Mouse (Mus musculus): ENCODE results near the gene Qpct. TPM values are rescaled to one million over a fixed set of nuclear protein-coding genes. Genes with fewer than 3 reads are reported as not detected.

The Qpct gene
- polyA plus RNA-seq, 1 experiment from 2014 or later, result 12.4 TPM

- no peak overlapping the region for H3K27ac ChIP-seq
- H3K36me3 ChIP-seq, result no peaks in the 10 kb centered on the region
- no peak overlapping the region for H3K9ac ChIP-seq
- H3K4me3 ChIP-seq (replicated peaks), result no peak overlapping the region
- H3K9me3 ChIP-seq, result no peaks in the 10 kb centered on the region
- H3K4me1 ChIP-seq (replicated peaks), result no peaks in the 10 kb centered on the region
- no peak for ATAC-seq
- H3K27me3 ChIP-seq (replicated peaks), result no peaks in the 10 kb centered on the region
- 82% methylated on average over 4 of the region's 4 CpGs for WGBS
- H3K4me2 ChIP-seq (replicated peaks), result no peak overlapping the region
Measured at GRCm38 (mm10) chr17:79032782-79033181, 18.9 kb upstream of the Qpct start.

- Histone ChIP-seq H3K27me3 (replicated peaks) (no peaks in the 10 kb centered on the region), H3K9ac (no peak overlapping the region), H3K4me1 (replicated peaks) (no peaks in the 10 kb centered on the region), H3K4me3 (replicated peaks) (no peak overlapping the region), H3K27ac (no peak overlapping the region), H3K4me2 (replicated peaks) (no peak overlapping the region), H3K9me3 (no peaks in the 10 kb centered on the region), H3K36me3 (no peaks in the 10 kb centered on the region)
- no peak for ATAC-seq
Measured at GRCm38 (mm10) chr17:79039660-79040059, 12.0 kb upstream of the Qpct start.

DNA sequence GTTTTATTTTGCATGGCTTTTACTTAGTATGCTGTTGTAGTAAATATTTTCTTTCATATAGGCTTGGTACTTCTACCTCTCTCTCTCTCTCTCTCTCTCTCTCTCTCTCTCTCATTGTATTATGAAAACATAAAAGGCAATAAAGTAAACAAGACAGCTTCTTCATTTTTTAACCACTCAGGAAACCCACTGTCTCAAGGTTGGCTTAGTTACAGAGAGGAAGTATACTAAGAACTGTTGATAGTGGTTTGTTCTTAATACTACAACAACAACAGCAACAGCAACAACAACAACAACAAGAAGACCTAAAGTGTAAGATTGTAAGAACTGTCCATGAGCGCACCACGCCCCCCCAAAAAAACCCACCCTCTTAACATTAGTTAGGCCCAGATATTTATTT, 8.0 kb upstream of the Qpct start:
- 92% methylated on average over 2 of the region's 2 CpGs for WGBS
- Histone ChIP-seq H3K9me3 (no peaks in the 10 kb centered on the region), H3K4me1 (replicated peaks) (no peaks in the 10 kb centered on the region), H3K4me2 (replicated peaks) (no peak overlapping the region), H3K27me3 (replicated peaks) (no peaks in the 10 kb centered on the region), H3K36me3 (no peaks in the 10 kb centered on the region), H3K27ac (no peak overlapping the region), H3K4me3 (replicated peaks) (no peak overlapping the region), H3K9ac (no peak overlapping the region)
- ATAC-seq, result no peak

- H3K9ac ChIP-seq, result peak overlapping the region; percentile 49
- peak; percentile 91 for ATAC-seq
- peak overlapping the region; percentile 55 for H3K4me3 ChIP-seq (replicated peaks)
- peak overlapping the region; percentile 100 for H3K4me2 ChIP-seq (replicated peaks)
- H3K4me1 ChIP-seq (replicated peaks), result peaks cover 6% of the 10 kb centered on the region; the same call in 1 of the 2 replicates
- H3K27me3 ChIP-seq (replicated peaks), result no peaks in the 10 kb centered on the region; the same call in 1 of the 2 replicates
- H3K9me3 ChIP-seq, result no peaks in the 10 kb centered on the region
- WGBS, result under 1% methylated on average over 45 of the region's 45 CpGs
- H3K36me3 ChIP-seq, result no peaks in the 10 kb centered on the region
- H3K27ac ChIP-seq, result no peak overlapping the region
Measured at GRCm38 (mm10) chr17:79052088-79052812, 544 bp downstream of the Qpct start.

DNA sequence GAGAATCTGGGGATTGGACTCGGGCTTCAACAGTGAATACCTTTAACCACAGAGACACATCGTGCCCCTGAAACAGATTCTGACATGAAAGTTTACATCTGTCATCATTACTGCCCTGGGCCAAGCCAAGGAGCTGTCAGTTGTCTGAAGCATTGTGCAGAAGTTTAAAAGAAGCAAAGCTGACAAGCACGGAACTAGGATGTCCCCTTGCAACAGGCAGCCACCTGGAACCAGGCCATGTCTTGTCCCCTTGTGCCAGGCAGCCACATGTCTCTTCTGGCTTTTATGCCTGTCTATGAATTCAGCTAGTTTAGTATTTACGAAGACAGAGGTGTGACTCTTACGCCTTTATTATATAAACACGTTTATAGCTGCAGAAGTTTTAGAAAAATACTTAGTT, 6.6 kb downstream of the Qpct start:
- no peaks in the 10 kb centered on the region for H3K9me3 ChIP-seq

GRCm38 (mm10) chr17:79060221-79060620, 8.5 kb downstream of the Qpct start:
- H3K27ac ChIP-seq, result no peak overlapping the region
- no peak overlapping the region for H3K4me2 ChIP-seq (replicated peaks)
- no peaks in the 10 kb centered on the region for H3K27me3 ChIP-seq (replicated peaks)
- no peaks in the 10 kb centered on the region for H3K36me3 ChIP-seq
- H3K4me1 ChIP-seq (replicated peaks), result no peaks in the 10 kb centered on the region
- no peaks in the 10 kb centered on the region for H3K9me3 ChIP-seq
- H3K4me3 ChIP-seq (replicated peaks), result no peak overlapping the region
- no peak overlapping the region for H3K9ac ChIP-seq
- ATAC-seq, result no peak
- 59% methylated on average over 5 of the region's 5 CpGs for WGBS

More for the DNA sequence above, 6.6 kb downstream of the Qpct start:
- Histone ChIP-seq H3K36me3 (no peaks in the 10 kb centered on the region), H3K9ac (no peak overlapping the region), H3K4me2 (replicated peaks) (no peak overlapping the region), H3K27ac (no peak overlapping the region), H3K4me3 (replicated peaks) (no peak overlapping the region), H3K4me1 (replicated peaks) (no peaks in the 10 kb centered on the region), H3K27me3 (replicated peaks) (no peaks in the 10 kb centered on the region)
- ATAC-seq, result no peak
- WGBS, result 67% methylated on average over 6 of the region's 6 CpGs

DNA sequence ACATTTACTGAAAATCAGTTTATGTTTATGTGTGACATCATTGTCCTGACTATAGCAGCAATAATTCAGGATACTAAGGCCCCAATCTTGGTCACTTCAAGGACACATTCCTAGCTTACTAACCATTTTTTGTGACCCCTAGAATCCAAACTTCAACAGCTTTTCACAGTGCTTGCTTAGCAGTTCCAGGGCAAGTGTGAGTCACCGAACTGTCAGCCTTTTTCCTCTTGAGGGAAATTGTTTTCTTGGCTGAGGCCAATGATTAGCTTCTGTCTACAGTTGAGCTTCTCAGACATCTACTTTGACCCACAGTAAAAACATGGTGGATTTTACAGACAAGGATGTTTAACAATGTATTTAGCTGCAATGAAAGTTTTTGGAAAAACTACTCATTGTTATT, 12.5 kb downstream of the Qpct start:
- no peak overlapping the region for H3K4me2 ChIP-seq (replicated peaks)

DNA sequence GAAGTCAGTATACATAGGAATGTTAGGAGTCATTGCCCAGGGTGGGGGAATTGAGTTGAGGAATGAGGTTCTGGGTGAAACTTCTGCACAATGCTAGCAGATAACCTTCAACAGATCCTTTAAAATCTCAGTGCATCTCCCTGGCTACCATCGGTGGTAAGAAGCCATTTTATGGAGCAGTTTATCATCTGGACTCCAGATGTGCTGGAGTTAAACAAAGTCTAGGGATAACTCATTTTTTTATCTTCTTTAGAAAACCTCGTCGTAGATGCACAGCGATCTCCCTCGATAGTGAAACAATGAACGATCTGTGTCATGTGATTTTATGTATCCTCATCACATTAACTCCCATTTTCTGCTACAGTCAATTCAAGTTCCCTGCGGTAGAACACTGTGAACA, 16.9 kb downstream of the Qpct start:
- H3K27ac ChIP-seq, result peak overlapping the region; percentile 44; the same call in 1 of the 2 replicates
- no peak for ATAC-seq
- no peaks in the 10 kb centered on the region for H3K36me3 ChIP-seq
- no peaks in the 10 kb centered on the region for H3K27me3 ChIP-seq (replicated peaks)
- no peaks in the 10 kb centered on the region for H3K4me1 ChIP-seq (replicated peaks)
- no peak overlapping the region for H3K9ac ChIP-seq
- WGBS, result 39% methylated on average over 7 of the region's 7 CpGs
- no peak overlapping the region for H3K4me2 ChIP-seq (replicated peaks)
- no peaks in the 10 kb centered on the region for H3K9me3 ChIP-seq
- no peak overlapping the region for H3K4me3 ChIP-seq (replicated peaks)

More for the DNA sequence above, 12.5 kb downstream of the Qpct start:
- no peaks in the 10 kb centered on the region for H3K4me1 ChIP-seq (replicated peaks)
- 73% methylated on average over 1 of the region's 1 CpGs for WGBS
- ATAC-seq, result no peak
- H3K36me3 ChIP-seq, result no peaks in the 10 kb centered on the region
- no peak overlapping the region for H3K4me3 ChIP-seq (replicated peaks)
- H3K9ac ChIP-seq, result no peak overlapping the region
- no peak overlapping the region for H3K27ac ChIP-seq
- no peaks in the 10 kb centered on the region for H3K9me3 ChIP-seq
- no peaks in the 10 kb centered on the region for H3K27me3 ChIP-seq (replicated peaks)

GRCm38 (mm10) chr17:79069019-79069418, 17.3 kb downstream of the Qpct start:
- Histone ChIP-seq H3K4me1 (replicated peaks) (no peaks in the 10 kb centered on the region), H3K36me3 (no peaks in the 10 kb centered on the region), H3K9me3 (no peaks in the 10 kb centered on the region), H3K27me3 (replicated peaks) (no peaks in the 10 kb centered on the region), H3K9ac (no peak overlapping the region), H3K4me2 (replicated peaks) (no peak overlapping the region), H3K4me3 (replicated peaks) (no peak overlapping the region), H3K27ac (peak overlapping the region; percentile 44; the same call in 1 of the 2 replicates)
- WGBS, result 38% methylated on average over 4 of the region's 4 CpGs
- ATAC-seq, result peak; percentile 55

- Histone ChIP-seq H3K4me2 (replicated peaks) (no peak overlapping the region), H3K27ac (no peak overlapping the region), H3K4me1 (replicated peaks) (no peaks in the 10 kb centered on the region), H3K27me3 (replicated peaks) (no peaks in the 10 kb centered on the region), H3K9me3 (no peaks in the 10 kb centered on the region), H3K36me3 (no peaks in the 10 kb centered on the region), H3K4me3 (replicated peaks) (no peak overlapping the region), H3K9ac (no peak overlapping the region)
- no peak for ATAC-seq
- 76% methylated on average over 14 of the region's 14 CpGs for WGBS
Measured at GRCm38 (mm10) chr17:79069766-79070480, 18.2 kb downstream of the Qpct start.

DNA sequence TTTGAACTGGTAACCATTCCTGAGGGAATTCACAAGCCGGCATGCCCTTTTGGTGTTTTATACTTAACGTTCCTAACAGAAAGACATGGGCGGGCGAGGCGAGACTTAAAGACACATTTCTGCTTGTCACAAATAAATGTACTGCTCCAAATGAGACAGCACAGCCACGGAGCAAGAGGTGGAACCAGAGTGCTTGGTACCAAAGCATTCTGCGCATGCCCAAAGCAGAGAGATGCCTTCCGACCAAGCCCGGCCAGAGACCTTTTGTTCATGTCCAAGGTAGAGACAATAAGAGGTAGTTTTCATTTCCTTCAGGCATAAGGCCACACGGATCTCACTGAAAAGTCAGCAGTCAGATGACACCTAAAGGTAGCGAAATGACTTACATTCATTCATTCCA, 20.2 kb downstream of the Qpct start:
- H3K4me2 ChIP-seq (replicated peaks), result no peak overlapping the region
- H3K9ac ChIP-seq, result no peak overlapping the region
- H3K36me3 ChIP-seq, result no peaks in the 10 kb centered on the region
- no peaks in the 10 kb centered on the region for H3K9me3 ChIP-seq
- no peaks in the 10 kb centered on the region for H3K4me1 ChIP-seq (replicated peaks)
- no peak overlapping the region for H3K4me3 ChIP-seq (replicated peaks)
- 86% methylated on average over 11 of the region's 11 CpGs for WGBS
- ATAC-seq, result no peak
- no peaks in the 10 kb centered on the region for H3K27me3 ChIP-seq (replicated peaks)
- H3K27ac ChIP-seq, result no peak overlapping the region

DNA sequence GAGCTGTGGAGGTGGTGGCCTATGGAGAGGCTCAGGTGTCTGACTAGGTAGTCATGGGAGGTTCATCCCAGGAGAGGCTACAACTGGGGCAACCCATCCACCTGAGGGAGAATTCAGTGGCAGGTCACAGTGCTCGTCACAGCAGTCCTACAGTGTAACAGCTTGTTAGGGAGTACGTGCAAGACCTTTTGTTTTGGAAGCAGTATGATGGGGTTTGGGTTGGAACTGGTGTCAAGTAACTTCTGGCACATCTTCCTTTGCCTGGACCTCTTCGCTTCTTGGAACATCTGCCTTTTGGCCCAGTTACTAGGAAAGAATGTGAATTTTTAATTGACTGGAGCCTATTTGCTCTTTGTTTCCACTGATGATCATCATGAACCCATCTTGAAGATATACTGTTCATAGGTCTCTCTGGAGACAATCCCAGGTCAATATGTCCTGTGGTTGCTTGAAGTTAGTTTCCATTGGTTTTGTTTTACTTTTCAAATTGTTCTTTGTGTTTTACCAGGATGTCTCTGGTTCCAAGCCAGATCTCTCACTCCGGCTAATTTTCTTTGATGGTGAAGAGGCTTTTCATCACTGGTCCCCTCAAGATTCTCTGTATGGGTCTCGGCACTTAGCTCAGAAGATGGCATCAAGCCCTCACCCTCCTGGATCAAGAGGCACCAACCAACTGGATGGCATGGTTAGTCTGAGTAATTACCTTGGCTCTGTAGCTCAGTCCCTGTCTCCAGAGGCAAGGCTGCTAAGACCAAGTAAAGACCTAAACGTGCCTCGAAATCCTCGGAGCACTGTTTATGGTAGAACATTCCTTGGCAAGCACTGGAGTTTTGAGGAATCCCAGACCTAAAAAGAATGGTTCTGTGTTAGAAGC, 25.5 kb downstream of the Qpct start:
- Histone ChIP-seq H3K9ac (no peak overlapping the region), H3K36me3 (no peaks in the 10 kb centered on the region), H3K4me1 (replicated peaks) (no peaks in the 10 kb centered on the region), H3K4me3 (replicated peaks) (no peak overlapping the region), H3K9me3 (no peaks in the 10 kb centered on the region), H3K27ac (peak overlapping the region; percentile 75), H3K4me2 (replicated peaks) (no peak overlapping the region), H3K27me3 (replicated peaks) (no peaks in the 10 kb centered on the region)
- peak; percentile 88 for ATAC-seq
- WGBS, result 50% methylated on average over 8 of the region's 8 CpGs
